Comparison of ENCODE assay signal across 1 mouse cellular context in the genomic region with DNA sequence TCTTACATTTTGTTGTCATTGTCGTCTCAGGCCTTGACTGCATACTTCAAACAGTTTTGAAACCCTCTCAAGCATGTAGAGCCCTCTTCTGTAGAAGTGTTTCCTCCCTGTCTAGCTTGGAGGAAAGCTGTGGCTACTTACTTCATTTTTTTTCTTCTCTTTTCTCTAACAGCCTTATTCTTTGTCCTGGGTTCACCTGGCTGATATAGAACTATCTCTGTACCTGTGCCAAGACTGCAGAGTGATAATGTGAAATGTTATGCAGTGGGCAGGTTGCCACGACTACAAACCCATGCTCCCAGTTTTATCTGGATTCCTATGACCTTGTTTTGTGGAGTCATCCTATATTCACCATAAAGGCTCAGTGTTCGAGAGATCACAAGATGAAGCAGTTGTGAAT.
TF ChIP-seq lines count a peak whose summit lies in the region.

No protein-coding gene starts in this region.

TF ChIP-seq in MEL, 35 proteins besides CTCF, POLR2A, EP300 and RAD21:
- TF ChIP-seq TAL1 (IDR thresholded peaks at IDR 0.05; ENCODE audit: low read length) (no peak), CHD2 (IDR thresholded peaks at IDR 0.05; ENCODE audit: low read length) (no peak), ETS1 (IDR thresholded peaks at IDR 0.05; ENCODE audit: low read depth, low read length) (peak; percentile 38; the same call in 1 of the 2 replicates), MYB (IDR thresholded peaks at IDR 0.05; ENCODE audit: low read depth, low read length) (no peak), MYC (IDR thresholded peaks at IDR 0.05; ENCODE audit: low read depth, low read length) (no peak), ZNF384 (IDR thresholded peaks at IDR 0.05; ENCODE audit: low read depth, low read length) (peak; percentile 43; the same call in 1 of the 2 replicates), HCFC1 (IDR thresholded peaks at IDR 0.05; ENCODE audit: low read depth, low read length) (no peak), ZMIZ1 (IDR thresholded peaks at IDR 0.05; ENCODE audit: low read depth, low read length) (no peak), SMC3 (IDR thresholded peaks at IDR 0.05; ENCODE audit: low read depth, low read length) (no peak), JUND (IDR thresholded peaks at IDR 0.05; ENCODE audit: low read depth, low read length) (no peak), POLR2AphosphoS5 (IDR thresholded peaks at IDR 0.05; ENCODE audit: borderline replicate concordance, low read depth, low read length) (no peak), ELF1 (IDR thresholded peaks at IDR 0.05; ENCODE audit: low read depth, low read length) (no peak), CHD1 (IDR thresholded peaks at IDR 0.05; ENCODE audit: low read depth, low read length) (no peak; the same call in 1 of the 2 replicates), USF1 (IDR thresholded peaks at IDR 0.05; ENCODE audit: low read depth, low read length) (no peak), NELFE (IDR thresholded peaks at IDR 0.05; ENCODE audit: low read depth, low read length) (no peak), GATA1 (IDR thresholded peaks at IDR 0.05; ENCODE audit: low read depth, low read length) (peak; percentile 47; the same call in 1 of the 2 replicates), MXI1 (IDR thresholded peaks at IDR 0.05; ENCODE audit: low read depth, low read length) (no peak), SIN3A (IDR thresholded peaks at IDR 0.05; ENCODE audit: low read length) (peak; percentile 51; the same call in 1 of the 2 replicates)
